Mouse (Mus musculus) bone marrow macrophage, adult 2 months (primary cell): ENCODE results near the gene Tunar.

Experiments
- CTCF ChIP-seq: IDR thresholded peaks from 2 replicates; pipeline ENCODE4 v1.5.1; 2012; ENCODE audit warnings: low read depth, mild to moderate bottlenecking, low read length, moderate library complexity
- POLR2A ChIP-seq: IDR thresholded peaks from 2 replicates; pipeline ENCODE4 v1.6.1; 2012; ENCODE audit warnings: mild to moderate bottlenecking, low read depth, low read length, borderline replicate concordance

GRCm38 (mm10) chr12:105398172-105398571, 64.5 kb downstream of the Tunar start:
- TF ChIP-seq CTCF (no peak), POLR2A (no peak)
